Mouse (Mus musculus) heart, postnatal 25 days (tissue): ENCODE data around the gene Cdc42ep4. TPM values are rescaled to one million over a fixed set of nuclear protein-coding genes. Genes with fewer than 3 reads are reported as not detected.

Experiments used
- DNase-seq: peaks from one replicate; pipeline ENCODE4 v3.0.0; 2022; ENCODE audit warnings: low spot score
- intact Hi-C: fragments of 180-260 bp; cut with DNase I; formaldehyde crosslinking; loops from one replicate; pipeline ENCODE4 v1.15.1; 2025
- total RNA-seq, 2 experiments: library from RNA; stranded (reverse); gene quantifications; 2 replicates each; pipeline ENCODE4 v1.2.3; 2021

Gene Cdc42ep4
- total RNA-seq, result 10 to 100 TPM; 12.5 to 17.7 TPM

DNA sequence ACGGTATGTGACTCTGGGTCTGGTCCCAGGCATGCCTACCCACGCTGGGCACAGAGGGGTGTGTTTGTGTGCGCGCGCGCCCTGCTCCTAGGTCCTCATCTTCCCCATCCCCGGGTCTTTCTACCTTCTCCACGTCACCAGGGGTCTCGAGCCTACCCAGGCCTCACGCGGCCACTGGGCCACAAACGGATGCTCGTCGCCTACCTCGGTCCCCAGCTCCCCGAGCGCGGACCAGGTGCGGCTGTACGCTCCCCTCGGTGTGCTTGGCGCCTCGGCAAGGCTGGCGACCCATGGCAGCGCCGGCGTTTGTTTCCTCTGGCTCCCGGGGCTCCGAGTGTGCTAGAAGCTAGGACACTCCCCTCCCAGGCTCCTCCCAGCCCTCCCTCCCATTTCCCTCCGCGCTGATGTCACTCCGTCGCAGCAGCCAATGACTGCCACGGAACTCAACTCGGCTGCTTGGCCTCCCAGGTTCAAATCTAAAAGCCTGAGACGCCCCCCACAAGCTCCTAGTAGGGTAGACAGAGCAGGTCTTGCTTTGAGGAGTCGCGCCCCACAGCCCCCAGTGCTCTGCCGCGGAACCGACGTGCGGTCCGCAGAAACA is at the start of gene Cdc42ep4:
Gene Cdc42ep4 (minus strand): TSS at position 398 of the 601 bp plus-strand sequence.
- peak; percentile 70 for DNase-seq
- intact Hi-C loops, result loop anchor here (2.0 kb wide), 2 partner anchors 47 to 59 kb away; no protein-coding TSS in a partner anchor

DNA sequence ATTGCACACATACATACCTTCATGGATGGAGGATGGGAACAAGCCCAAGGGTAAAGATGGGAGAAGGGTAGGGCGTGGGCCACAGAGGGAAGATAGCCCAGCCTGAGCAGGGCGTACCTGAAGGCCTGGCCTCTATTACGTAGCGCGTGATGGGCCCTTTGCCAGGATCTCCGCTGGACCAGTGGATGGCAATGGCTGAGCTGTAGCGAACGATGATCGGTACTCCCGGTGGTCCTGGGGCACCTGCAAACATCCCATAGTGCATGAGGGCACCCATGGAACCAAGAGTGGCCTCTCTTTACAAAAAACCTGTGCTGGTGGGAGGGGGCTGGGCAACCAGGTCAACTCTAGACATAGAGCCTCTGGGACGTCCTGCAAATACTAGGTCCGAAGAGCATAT is 48.3 kb upstream of the Cdc42ep4 start:
- intact Hi-C loops, result no loop called here

DNA sequence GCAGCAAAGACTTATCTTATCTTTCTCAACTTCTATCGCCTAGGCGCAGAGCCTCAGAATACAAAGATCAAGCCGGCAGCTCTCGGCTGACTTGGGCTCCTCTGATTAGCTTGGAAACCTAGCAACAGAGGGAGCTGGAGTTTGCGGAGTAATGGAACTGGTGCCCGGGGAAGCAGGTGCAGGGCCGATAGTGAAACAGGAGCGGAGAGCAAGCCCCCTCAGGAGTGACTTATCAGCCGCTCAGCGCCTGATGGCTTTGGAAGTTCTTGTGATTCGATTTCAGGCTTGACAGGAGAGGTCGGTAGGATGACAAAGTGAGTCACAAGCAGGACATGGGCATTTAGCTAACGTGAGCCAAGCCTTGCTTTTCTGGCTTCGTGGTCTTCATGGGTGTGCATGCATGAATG is 47.4 kb upstream of the Cdc42ep4 start:
- no peak for DNase-seq
- intact Hi-C loops, result no loop called here

More for the DNA sequence above, 48.3 kb upstream of the Cdc42ep4 start:
- DNase-seq, result no peak

DNA sequence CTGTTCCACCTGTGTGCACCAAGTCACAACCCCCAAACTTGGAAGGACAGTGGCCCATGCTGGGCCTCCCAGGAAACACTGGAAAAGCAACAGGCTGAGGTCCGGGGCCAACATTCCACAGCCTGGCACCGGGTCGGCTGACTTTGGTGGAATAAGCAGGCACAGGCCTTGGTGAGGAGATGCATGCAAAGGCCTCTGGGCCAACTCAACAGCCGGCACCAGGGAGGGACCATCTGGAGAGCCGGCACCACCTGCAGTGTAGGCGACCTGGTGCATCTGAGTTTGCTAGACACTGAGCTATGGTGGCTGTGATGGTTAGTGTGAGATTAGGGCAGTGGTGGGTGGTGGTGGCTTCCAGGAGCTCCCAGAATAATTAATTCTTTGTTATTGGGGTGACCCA is 46.3 kb upstream of the Cdc42ep4 start:
- no peak for DNase-seq
- intact Hi-C loops, result no loop called here

DNA sequence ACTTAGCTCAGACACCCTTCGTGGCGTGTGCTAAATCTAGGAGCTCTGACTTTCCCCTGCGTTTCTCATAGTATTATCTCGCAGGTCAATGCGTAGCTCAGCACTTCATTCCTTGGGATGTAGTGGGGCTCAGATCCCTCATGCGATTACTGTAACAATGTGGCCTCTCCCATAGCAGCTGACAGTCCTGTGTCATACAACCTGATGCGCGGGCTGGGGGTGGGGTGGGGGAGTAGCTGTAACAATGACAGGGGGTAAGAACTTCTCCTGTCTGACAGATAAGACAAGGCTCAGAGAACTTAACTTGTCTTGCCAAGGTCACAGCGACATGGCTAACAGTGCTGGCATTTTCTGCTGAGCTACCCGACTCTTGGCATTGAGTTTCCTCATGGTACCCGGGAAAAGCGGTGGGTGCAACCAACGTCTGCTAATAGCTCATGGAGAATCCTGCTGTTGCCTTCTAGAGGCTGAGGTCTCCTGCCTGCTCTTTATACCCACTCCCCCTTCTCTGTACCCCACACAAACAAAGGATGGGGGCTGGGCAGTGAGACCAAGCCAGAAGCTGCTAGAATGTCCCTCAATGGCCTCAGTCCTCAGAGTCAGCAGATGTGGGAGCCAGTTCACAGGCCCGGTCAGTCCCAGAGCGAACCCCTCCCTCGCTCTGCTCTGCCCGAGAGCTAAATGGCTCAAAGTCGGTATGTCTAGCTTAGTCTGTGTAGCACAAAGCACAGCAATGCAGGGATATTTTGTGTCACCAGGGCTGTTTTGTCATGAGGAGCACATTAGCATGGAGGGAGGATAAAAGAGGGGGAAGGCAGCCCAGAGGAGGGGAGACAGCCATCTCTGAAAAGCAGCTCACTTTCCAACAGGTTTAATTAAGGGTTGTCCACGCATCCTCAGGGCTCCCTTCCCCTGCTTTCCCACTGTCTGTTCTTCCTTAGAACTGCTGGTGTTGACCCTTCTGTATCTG is 45.6 kb upstream of the Cdc42ep4 start:
- no peak for DNase-seq
- intact Hi-C loops, result no loop called here

DNA sequence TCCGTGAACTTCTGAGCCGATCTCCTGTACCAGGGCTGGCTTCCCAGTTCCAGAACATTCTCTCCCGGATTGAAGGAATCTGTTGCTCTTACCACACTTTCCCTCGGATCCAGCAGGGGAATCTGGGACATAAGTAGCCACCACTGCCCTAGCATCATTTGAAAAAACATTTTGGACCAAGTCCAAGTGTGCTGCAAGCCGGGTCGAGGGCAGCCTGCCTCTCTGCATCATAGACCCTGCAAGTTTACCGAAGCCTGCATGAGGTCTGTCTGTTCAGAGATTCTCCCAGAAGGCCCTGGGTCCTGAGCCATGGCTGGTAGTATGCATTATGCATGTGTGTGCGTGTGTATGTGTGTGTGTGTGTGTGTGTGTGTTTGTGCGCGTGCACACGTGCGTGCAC is 44.2 kb upstream of the Cdc42ep4 start:
- intact Hi-C loops, result no loop called here
- DNase-seq, result no peak

DNA sequence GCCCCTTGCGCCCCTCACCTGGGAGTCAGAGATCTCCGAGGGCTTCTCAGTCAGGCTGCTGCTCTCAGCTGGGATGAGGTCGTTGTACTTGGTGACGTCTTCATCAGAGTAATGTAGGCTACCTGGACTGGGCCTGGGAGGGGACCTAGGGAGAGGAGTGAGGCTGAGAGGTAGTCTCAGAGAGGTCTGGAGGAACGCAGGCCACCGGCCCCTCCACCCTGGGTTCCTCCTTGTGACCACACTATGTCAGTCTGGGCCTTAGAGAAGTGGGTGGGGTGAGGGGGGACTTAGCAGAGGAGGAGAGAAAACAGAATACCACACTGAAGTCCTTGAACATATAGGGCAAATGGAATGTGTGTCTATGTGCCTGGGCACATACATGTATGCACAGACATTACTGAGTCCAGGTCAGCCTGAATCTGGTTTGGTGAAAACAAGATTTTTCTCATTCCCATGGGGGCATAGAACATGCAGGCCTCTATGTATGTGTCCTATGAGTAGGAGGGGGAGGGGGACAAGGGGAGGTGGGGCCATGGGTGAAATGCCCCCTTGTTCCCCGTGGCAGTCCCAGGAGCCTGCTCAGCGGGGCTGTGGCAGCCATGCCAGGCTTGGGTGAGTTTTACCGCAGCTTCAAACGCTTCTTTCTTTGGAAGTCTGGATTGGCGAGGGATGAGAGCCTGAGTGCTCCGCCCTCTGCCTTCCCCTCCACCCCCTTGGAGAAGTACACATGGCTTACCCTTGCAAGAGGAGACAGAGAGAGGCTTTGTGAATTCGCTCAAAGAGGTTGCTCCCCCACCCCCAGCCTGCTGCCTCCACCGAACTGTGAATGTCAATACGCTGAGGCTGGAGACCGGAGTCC is 39.9 kb upstream of the Cdc42ep4 start:
- DNase-seq, result no peak
- intact Hi-C loops, result no loop called here

DNA sequence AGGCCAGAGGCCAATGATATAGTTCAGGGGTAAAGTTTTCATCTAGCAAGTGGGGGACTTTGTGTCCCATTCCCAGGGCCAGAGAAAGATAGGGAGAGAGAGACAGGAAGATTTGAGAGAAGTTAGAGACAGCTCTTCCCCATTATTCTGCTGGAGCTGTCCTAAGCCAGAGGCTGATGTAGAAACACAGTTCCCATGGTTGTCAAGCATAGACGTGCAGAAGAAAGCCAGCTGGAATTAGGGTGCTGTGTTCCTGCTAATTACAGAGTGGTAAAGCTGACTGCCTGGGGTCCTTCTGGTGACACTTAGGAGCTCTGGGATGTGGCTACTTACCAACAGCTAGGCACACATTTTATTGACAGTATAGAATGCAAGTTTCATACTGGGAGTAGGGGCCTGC is 37.4 kb upstream of the Cdc42ep4 start:
- DNase-seq, result no peak
- intact Hi-C loops, result no loop called here

DNA sequence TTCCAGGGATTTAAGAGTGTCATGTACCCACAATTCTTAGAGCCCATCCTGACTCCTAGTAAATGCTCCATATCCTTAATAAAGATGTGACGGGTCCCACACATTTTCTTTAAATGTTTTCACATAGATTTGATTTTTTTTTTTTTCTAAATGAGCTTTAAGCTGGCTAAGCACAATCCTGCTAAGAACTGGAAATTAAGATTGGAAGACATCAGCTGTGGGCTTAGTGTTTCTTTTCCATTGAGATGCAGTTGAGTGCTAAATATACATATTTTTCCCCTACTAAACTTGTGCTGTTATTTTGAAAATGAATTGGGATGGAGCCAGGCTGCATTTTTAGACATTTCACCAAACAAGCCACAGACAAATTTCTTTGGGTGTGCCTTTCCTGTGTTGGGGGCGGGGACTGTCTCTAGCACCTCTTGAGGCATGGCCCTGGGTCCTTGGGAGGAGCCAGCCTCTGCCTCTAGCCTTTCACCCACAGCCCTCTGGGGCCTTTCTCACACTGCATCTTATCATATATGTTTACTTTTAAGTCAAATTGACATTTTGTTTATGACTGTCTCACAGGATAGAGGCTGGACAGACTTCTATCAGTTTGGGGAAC is 36.6 kb upstream of the Cdc42ep4 start:
- intact Hi-C loops, result no loop called here
- DNase-seq, result peak; percentile 30

DNA sequence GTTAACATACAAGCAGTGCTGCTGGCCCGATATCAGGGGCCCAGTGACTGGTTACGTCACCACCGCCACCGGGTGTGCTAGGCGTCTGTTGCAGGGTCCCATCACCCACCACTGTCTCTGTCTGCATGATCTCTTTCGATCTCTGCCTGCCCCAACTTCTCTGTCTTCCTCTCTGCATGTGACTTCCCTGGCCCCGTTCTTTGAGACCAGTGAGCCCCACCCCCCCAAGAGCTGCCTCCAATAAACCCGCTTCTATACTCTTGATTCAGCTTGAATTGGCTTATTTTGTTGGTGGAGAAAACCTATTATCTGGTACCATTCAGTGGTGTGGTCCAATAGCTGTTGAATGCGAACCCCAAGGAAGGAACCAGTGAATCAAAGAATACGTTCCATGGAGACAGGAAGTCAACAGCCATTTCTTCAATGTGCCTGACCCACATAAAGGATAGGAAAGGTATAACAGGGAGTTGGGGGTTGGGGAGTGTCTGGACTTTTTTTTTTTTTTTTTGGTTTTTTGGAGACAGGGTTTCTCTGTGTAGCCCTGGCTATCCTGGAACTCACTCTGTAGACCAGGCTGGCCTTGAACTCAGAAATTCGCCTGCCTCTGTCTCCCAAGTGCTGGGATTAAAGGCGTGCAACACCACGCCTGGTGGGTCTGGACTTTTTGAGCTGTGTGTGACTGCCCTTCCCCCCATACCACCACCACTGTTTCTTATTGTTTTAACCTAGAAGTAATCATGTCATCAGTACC is 35.9 kb upstream of the Cdc42ep4 start:
- intact Hi-C loops, result no loop called here
- no peak for DNase-seq

DNA sequence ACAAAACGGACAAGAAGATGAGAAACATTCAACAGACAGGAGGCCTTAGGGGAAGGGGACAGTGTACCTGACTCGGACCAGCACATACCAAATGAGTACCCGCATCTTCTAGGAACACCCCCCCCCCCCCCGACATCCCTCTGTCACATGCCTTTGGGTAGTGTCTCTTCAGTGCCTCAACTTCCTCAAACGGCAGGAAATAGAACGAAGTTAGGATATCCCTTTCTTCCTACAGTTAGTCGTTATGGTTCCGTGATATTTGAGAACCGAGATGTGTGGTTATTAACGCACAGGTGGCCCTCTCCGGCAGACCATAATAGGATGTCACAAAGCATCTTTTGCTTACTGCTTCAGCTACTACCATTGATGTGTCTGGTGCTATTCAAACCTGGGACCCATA is 35.3 kb upstream of the Cdc42ep4 start:
- intact Hi-C loops, result no loop called here
- DNase-seq, result no peak

- intact Hi-C loops, result no loop called here
- DNase-seq, result no peak
These were observed 34.7 kb upstream of the Cdc42ep4 start for GRCm38 (mm10) chr11:113786395-113786794.

- intact Hi-C loops, result no loop called here
- DNase-seq, result peak; percentile 62
These were observed 33.9 kb upstream of the Cdc42ep4 start for GRCm38 (mm10) chr11:113785406-113786171.

GRCm38 (mm10) chr11:113784656-113785396 is 33.1 kb upstream of the Cdc42ep4 start:
- intact Hi-C loops, result no loop called here
- DNase-seq, result no peak

DNA sequence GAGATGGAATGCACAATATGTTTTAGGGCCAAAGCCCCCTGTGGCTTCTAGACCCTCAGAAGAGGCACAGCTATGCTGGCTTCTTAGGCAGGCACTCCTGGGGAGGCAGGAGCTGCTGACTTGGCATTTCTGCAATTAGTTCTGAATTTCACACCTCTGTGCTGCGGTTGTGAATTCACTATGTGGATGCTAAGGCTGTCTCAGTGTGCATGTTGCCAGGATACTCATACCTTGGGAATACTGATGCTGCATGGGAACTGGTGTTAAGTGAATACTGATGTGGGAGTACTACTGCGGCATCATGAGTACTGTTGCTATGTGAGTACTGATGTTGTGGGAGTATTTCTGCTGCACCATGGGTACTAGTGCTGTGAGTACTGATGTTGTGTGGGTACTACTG is 30.8 kb upstream of the Cdc42ep4 start:
- intact Hi-C loops, result no loop called here
- DNase-seq, result no peak

GRCm38 (mm10) chr11:113782006-113782405 is 30.3 kb upstream of the Cdc42ep4 start:
- DNase-seq, result no peak
- intact Hi-C loops, result no loop called here

DNA sequence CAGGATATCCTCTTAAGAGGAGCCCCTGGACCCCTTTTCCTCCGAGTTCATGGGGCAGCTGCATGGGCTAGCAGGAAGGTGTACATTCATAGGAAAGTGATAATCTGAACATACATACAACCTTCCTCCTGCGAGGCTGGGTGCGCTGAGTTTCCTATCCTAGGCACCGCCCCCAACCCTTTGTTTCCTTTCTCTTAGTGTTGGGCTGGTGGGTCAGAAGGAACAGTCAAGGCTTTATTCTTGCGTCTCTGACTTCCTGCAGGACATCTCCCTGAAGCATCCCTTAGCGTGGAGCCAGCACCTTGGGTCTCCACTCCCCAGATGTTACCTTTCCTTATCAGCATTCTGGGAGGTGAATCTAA is 28.0 kb upstream of the Cdc42ep4 start:
- DNase-seq, result no peak
- intact Hi-C loops, result no loop called here
